Mouse (Mus musculus) NIH3T3 (cell line): ENCODE measurements at regions not wholly inside any gene's neighbourhood (a gene's known extent, or its start where the extent isn't known, plus 50 kb on each side); places are given as distances from the start of the nearest gene placed in this dataset.
A peak's percentile ranks its signal among the peaks of the same experiment; 100 is the strongest.
"Not testable (repeated sequence)": the region's sequence is repeated elsewhere in the genome, so short reads cannot be mapped to it uniquely, and the experiment has no call there.

Experiments used
- DNase-seq: peaks from one replicate; pipeline ENCODE4 v3.0.0-alpha.2; 2012; ENCODE audit warnings: low read depth

- DNase-seq = no peak
Measured at GRCm38 (mm10) chr19:27028834-27029233, 143.2 kb downstream of the Gm815 start.

GRCm38 (mm10) chr19:27031030-27031700, 145.5 kb downstream of the Gm815 start:
- DNase-seq = no peak

GRCm38 (mm10) chr19:27032621-27033020, 146.9 kb downstream of the Gm815 start:
- DNase-seq = peak; percentile 20

GRCm38 (mm10) chr19:27038298-27038697, 152.6 kb downstream of the Gm815 start:
- no peak for DNase-seq

- DNase-seq = peak; percentile 12
Measured at GRCm38 (mm10) chr19:27040321-27041025, 154.8 kb downstream of the Gm815 start.

- no peak for DNase-seq
Measured at GRCm38 (mm10) chr19:27066449-27067181, 149.7 kb upstream of the Vldlr start.

- peak; percentile 5 for DNase-seq
Measured at GRCm38 (mm10) chr19:27073281-27073680, 143.0 kb upstream of the Vldlr start.

GRCm38 (mm10) chr19:27075019-27075418, 141.3 kb upstream of the Vldlr start:
- no peak for DNase-seq

GRCm38 (mm10) chr19:27076920-27077512, 139.3 kb upstream of the Vldlr start:
- no peak for DNase-seq

GRCm38 (mm10) chr19:27087344-27087743, 128.9 kb upstream of the Vldlr start:
- DNase-seq = no peak

GRCm38 (mm10) chr19:27087833-27088232, 128.5 kb upstream of the Vldlr start:
- no peak for DNase-seq

- DNase-seq = no peak
Measured at GRCm38 (mm10) chr19:27089099-27089498, 127.2 kb upstream of the Vldlr start.

- DNase-seq = no peak
Measured at GRCm38 (mm10) chr19:27091603-27092002, 124.7 kb upstream of the Vldlr start.

GRCm38 (mm10) chr19:27094777-27095478, 121.4 kb upstream of the Vldlr start:
- DNase-seq = no peak

GRCm38 (mm10) chr19:27099921-27100320, 116.4 kb upstream of the Vldlr start:
- DNase-seq = no peak

- no peak for DNase-seq
Measured at GRCm38 (mm10) chr19:27110437-27110836, 105.8 kb upstream of the Vldlr start.

GRCm38 (mm10) chr19:27120876-27121275, 95.4 kb upstream of the Vldlr start:
- no peak for DNase-seq

- DNase-seq = no peak
Measured at GRCm38 (mm10) chr19:27122348-27122747, 93.9 kb upstream of the Vldlr start.

GRCm38 (mm10) chr19:27123334-27123733, 93.0 kb upstream of the Vldlr start:
- peak; percentile 7 for DNase-seq

GRCm38 (mm10) chr19:27123806-27124469, 92.3 kb upstream of the Vldlr start:
- peak; percentile 41 for DNase-seq

GRCm38 (mm10) chr19:27128501-27128900, 87.8 kb upstream of the Vldlr start:
- DNase-seq = not testable (repeated sequence)
